Mouse (Mus musculus) T-helper 1 cell (primary cell): Measurements from ENCODE around the gene Slc25a40.

Experiments used
- in situ Hi-C: fragments of 300-600 bp; cut with MboI, MseI; formaldehyde crosslinking; loops from one replicate; pipeline ENCODE4 v1.15.1; 2025; ENCODE audit warnings: high pct_unique_total_duplicates

Slc25a40 gene

DNA sequence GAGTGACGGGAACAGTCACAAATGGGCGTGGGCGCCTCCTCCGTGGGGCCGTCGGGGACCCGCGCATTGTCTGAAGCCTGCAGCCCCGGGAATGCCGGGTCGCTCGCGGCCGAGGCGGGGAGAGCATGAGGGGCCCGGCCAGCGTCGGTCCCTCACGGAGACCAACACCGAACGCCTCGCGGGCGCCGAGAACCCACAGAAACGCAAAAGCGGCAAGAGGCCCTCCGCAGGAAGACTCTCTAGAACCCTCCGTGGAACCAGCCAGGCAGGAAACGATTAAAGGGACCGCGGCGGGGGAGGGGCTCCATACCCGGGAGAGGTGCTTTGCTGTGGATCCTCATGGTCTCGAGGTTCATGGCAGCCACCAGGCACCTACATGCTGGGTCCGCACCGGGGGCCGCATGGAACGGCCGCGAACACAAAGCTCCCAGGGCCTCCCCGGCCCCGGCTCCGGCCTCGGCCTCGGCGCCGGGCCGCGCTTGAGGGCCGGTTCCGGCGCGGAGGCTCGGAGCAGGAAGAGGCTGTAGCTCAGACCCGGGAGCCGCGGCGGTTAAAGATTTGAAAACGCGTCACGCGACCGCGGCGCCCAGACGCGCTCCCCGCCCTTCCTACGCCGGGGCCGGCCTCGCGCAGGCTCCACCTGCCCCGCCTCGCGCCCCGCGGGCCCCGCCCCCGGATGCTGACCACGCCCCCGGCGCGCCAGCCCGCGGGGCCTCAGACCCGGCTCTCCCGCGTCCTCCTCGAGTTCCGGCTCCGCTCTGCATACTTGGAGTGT lies at the start of gene Slc25a40, which contains the start of gene Dbf4:
Gene Slc25a40 (plus strand): TSS at position 694 of the 775 bp plus-strand sequence.
Gene Dbf4 (minus strand): TSS at position 560 of the 775 bp plus-strand sequence.
- in situ Hi-C loops: no loop called here

DNA sequence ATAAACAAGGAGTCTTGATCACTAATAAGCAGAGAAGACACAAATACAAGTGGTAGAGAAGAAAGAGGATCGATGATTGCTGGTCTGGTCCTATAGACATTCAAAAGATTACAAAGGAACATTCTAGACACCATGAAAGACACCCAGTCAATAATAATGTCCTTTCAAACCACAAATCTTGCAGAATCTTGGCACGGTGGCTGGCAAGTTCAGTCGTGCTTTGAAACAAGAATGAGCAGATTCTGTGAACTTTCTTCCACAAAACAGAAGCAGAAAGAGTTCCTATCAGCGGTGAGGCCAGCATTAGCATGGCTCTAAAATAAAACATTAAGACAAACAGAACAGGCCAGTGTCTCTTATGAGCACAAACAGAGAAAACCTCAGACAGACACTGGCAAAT lies 49.2 kb upstream of the Slc25a40 start:
- in situ Hi-C loops: no loop called here

DNA sequence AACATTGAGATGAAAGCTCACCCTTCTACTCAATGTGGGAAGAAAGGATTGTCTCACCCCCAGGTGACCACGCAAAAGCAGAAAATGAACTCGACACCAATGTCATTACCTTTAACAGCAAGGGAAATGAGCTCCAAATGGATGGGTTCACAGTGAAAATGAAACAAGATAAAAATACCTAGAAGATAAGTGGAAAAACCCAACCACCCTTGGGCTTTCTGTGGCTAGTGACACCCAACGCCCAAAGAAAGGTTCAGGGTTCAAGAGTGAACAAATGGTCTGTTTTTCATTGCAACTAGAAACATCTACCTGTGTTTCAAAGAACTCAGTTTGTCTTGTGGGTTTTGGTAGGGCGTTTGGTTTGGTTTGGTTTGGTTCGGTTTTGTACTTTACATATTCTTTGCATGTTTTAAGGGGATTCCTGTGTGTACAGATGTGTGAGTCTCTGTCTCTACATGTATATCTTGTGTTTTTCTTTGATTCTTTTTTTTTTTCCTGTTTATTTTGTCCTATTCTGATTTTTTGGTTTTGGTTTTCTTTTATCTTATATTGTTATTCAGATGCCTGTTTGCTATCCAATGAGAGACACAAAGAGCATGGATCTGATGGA lies 48.2 kb upstream of the Slc25a40 start:
- in situ Hi-C loops: no loop called here

DNA sequence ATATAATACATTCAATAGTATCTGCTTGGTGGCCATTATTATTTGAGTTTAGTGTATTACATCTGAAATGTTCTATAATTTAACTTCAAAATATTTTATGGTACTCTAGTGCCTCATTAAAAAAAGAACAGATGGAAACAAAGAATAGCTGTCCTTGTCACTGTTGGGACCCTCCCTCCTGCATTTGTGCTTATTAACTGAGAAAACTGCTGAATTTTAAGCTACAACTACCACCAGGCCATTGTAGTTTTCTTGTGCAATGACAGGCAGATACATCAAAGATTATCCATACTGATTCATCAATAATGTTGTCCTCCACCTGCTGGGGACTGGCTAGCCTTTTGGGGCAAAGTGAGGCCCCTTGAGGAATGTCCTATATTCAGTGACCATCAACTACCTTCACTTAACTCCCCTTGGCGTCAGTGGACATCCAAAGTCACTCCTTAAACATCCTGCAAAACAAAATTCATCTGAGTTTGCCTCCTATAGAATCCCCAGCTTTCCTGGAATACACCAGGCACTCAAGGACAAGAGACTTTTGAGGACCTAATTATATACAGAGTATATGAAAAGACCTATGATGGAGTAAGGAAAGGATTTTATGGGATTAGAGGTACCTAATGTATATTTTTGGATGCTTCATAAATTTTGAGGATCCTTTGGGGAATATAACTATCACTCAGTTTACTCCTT lies 28.6 kb upstream of the Slc25a40 start:
- in situ Hi-C loops: no loop called here

DNA sequence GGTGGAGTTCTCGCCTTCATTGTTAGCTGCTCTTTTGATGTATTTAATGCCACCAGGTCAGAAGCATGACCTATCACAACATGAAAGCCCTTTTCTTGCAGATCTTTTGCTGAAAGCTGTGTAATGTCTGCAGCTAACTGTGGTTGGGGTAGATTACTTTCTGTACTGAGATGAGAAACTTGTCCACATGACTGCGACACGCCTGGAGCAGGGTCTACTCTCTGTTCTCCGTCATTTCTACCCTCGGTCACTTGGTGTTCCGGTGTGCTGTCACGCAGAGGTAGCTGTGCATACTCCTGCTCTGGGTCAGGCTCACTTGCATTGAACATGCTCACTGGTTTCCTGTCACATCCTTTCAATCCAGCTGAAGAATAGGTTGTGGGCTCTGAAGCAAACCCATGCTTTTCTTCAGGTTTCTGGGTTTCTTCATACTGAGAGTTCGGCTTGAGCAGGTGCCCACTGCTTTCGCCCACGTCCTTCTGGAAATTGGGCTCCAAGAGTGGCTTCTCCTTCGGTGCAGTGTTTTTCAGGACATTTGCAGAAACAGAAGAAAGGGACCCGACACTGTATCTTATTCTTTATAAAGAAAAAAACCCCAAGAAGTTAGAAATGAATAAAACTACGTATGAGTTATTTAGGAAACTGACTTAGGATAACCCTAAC lies 24.9 kb upstream of the Slc25a40 start:
- in situ Hi-C loops: no loop called here

DNA sequence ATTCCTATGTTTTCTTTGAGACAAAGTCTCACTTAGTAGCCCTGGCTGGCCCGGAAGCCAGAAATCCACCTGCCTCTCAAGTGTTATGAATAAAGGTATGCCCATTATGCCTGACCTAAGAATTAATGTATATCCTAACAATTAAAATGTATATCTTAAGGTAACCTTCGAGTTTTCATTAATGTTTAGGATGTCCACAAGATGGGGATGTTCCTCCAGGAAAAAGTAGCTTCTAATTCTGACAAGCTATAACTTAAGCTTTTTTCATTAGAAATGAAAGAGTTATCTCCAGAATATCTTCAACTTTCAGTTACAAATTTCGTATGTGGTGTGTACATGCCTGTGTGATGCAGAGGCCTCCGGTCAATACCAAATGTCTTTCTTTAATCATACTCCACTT lies 13.9 kb upstream of the Slc25a40 start:
- in situ Hi-C loops: no loop called here

DNA sequence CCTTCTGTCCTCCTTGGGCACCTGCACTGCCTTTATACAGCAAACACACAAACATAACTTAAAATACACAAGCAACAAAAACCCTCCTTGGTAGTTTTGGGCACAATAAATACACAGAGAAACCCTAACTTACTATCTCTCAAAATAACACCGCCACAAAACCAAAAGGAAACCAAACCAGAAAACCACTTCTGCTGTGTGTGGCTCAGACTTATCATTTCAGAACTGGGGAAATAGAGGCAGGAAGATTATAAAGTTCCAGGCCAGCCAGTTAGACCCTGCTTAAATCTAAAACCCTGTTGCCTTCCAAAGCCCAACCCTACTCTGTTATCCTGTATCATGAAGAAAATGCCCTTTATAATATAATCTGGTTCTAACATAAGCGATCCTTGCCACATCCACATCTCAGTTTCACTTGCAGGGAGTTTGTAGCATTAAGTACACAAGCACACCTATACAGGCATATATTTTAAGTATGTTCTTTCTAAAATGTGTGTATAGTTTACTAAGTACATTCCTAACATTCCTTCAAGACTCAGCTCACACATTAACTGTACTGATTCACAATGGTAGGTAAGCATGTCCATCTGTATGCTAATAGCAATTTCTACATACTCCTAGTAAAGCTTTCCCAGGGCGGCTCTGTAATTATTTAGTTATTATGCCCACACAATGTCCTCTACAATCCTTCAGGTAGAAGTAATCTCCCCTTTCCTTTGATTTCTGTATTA lies 5.8 kb upstream of the Slc25a40 start:
- in situ Hi-C loops: no loop called here

DNA sequence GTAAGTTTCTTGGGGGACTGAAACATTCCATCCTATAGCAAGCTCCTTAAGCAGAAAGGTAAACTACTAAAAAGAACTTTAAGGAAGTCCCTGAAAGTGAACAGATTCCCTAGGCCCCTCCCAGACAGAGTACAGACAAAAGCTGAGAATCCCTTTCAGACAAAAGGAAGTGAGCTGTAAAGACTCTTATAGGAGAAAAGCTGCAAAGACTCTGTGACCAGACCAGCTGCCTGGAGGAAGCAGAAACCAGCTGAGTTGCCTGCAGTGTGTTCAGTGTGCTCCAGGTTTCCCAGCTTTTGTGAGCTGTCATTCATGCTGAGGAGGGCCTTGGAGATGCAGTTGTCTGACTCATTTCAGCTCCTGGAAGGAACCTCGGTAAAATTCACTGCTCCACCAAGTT lies 5.2 kb upstream of the Slc25a40 start:
- in situ Hi-C loops: no loop called here

DNA sequence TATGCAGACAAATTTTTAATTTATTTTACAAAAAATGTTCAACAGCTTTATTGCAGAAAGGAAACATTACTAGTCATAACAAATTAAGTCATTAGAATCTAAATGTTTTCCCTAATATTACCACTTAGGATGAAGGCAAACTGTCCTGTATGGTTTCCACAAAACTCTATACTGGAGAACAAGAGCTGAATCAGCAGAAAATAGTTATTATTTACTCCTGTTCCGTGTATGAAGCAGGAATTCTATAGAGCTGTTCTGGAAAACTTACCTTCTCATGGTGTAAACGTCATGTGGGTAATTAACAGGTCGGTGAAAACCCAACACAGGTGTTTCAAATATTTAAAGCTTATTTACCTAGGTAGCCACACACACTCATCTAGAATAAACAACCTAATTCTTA lies 1.2 kb upstream of the Slc25a40 start:
- in situ Hi-C loops: no loop called here

DNA sequence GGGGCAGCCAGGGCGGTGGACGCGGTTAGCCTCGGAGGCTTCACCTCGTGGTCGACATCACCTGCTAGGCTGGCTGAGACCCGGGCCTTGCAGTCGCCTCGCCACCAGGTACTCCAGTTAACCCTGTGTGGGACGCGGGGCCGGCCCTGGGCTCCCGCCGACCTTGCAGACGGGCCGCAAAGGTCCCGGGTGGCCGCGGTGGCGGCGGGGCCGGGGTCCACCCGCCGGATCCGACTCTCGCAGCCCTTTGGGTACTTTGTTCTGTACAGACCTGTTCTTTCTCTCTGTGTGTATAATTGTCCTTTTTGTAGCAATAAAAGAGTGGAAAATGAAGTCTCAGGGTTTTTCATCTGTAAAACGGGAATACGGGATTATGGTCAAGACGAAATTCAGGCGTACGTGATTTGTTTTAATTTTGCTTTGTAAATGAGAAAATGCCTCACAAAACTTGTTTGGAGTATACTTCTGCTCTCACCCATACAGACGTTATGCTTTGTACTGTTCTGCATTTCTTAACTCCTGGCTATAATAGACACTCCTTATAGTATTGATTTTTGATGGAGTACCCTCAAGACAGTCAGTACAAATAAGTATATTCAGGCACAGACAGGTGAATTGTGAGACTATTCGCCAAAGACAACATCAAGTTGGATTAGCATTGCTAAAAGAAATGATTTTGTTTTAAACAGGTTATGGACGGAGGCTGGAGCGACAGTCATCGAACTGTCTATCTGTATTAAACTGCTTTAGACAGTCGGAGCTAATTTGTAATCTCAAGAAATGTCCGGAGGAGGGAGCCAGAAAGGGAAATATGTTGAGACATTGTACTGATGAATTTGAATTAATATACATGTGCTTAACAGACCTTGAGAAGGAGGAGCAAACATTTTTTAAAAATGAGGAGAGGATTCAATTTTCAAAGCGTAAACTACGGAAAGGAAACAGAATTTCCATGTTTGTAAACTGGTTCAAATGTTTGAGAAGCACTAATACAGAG lies 580 bp downstream of the Slc25a40 start:
- in situ Hi-C loops: no loop called here

DNA sequence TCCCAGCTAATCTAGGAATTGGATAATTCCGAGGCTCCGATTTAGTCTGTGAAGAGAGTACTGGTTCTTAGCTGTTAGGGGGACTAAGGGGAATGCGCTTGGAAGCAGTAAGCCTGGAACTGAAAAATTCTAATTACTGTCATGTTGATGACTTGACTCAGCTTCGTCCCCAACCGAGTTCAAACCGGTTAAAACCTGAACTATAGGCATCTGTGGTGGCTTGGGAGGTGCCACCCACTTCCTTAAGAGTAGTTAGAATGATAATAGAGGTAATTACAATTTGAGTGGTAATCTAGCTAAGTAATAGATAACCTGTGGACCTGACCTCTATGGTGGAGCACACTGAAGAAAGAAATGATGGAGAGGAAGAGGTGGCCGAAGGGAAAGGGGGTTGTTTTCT lies 1.5 kb downstream of the Slc25a40 start:
- in situ Hi-C loops: no loop called here

DNA sequence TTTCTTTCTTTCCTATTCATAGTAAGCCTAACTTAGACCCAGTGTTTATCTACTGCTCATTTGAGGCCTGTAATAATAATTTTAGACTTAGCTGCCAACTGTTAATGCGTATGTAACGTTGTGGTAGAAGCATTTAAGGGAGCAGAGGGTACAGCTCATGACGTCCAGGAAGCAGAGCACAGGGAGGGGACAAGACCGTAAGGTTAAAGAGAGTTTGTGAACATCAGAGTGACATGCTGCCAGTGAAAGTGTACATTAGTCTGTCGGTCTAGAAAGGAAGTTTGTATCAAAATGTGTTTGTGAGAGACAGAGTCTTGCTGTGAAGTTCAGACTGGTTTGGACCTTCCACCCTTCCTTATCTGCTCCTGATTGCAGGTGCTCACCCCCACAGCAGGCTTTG lies 3.2 kb downstream of the Slc25a40 start:
- in situ Hi-C loops: no loop called here

DNA sequence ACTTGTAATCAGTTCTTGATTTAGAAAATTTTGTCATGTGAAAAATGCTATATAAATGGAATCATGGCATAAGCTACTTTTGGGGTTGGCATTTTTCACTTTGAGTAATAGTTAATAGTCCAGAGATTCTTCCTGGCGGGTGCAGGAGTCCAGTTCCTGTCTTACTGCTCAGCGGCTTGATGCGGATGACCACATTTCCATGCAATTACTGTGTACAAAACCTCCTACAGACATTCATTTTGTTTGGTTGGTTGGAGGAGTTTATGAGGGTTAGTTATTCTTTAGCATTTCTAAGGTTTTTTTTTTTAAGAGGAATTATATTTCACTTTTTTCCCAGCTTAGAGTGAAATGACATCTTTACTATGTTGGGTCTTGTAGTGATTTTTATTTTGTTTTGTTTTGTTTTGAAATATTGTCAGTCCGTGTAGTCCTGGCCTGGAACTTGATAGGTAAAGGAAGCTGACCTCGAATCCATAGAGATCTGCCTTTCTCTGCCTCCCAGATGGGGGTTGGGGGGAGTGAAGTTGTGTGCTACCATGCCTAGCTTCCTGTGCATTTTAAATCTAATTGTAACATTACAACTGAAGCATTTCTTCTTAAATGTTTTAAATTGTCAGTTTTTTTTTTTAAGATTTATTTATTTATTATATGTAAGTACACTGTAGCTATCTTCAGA lies 15.0 kb downstream of the Slc25a40 start:
- in situ Hi-C loops: no loop called here

DNA sequence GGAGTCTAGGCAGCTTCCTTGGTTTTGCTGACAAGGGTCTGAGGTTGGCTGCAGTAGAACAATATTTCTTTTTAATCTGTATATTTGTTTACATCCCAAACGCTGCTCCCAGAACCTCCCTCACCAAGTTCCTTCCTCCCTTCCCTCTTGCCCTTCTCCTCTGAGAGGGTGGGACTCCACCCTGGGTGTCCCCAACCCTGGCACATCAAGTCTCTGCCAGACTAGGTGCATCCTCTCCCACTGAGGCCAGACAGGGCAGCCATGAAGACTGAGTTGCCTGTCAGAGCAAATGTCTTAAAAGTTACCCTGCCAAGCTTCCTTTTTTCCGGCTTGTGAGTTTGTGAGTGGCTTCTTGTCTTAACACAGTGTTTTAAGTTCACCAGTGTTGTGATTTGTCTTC lies 16.4 kb downstream of the Slc25a40 start:
- in situ Hi-C loops: no loop called here

DNA sequence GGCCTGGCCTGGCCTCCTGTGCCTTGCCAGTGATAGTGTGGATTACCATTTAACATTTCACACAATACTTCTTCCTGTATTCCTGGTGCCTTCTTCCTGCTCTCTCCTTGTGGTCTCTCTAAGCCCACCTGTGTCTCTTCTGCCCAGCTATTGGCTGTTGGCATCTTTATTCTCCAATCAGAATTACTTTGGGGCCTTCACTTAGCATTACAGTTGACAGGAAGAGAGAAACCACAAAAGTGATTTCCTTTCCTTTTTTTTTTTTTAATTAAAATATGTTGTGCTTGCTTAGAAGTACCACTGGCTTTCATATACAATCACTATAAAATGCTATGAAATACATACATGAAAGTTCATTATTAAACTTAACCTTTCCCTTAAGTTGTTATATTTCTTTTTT lies 32.9 kb downstream of the Slc25a40 start:
- in situ Hi-C loops: no loop called here

DNA sequence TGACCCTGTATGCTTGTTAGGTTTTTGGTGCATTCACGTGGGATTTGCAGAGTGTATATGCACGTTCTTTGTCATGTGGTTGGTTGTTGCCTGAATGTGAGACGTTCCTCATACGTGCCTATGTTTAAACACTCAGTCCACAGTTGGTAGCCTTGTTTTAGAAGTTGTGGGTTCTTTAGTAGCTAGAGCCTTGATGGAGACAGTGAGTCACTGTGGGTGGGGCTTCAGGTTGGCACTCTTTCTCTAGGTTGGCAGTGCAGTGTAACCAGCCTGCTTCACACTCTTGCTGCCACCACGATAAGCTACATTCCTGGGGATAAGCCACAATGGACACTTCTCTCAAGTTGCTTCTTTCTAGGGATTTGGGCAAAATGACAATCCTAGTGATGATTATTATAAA lies 33.9 kb downstream of the Slc25a40 start:
- in situ Hi-C loops: no loop called here

DNA sequence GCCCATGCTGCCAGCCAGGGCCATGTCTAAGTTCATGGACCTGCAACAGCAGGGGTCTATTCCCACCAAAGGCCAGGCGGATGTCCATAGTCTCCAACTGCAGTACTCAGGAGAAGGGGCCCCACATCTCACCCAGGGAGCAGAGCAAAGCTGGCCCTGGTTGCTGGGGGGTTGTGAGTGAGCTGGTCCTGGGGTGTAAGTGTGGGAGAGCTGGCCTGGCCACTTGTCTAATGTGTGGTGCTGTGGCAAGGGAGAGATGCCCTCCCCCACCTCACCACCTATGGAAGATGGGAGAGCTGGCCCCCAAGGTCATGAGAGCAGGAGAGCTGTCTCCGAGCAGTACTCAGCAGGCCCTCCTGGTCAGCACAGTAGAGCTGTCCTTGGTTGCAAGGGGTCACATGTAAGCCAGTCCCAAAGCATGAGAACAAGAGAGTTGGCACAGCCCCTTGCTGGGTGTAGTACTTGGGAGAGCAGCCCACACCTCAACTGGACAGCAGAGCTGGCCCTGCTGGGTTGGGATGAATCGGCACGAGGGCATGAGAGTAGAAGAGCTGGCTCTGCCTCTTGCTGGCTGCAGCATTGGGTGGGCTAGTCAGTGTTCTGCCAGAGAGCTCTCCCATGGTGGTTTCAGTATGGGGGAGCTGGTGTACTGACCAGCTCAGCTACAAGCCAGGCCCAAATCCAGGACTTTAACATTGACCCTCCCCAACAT lies 65.5 kb downstream of the Slc25a40 start:
- in situ Hi-C loops: loop anchor here (5.0 kb wide), 1 partner anchor 344 kb away; no protein-coding TSS in a partner anchor

DNA sequence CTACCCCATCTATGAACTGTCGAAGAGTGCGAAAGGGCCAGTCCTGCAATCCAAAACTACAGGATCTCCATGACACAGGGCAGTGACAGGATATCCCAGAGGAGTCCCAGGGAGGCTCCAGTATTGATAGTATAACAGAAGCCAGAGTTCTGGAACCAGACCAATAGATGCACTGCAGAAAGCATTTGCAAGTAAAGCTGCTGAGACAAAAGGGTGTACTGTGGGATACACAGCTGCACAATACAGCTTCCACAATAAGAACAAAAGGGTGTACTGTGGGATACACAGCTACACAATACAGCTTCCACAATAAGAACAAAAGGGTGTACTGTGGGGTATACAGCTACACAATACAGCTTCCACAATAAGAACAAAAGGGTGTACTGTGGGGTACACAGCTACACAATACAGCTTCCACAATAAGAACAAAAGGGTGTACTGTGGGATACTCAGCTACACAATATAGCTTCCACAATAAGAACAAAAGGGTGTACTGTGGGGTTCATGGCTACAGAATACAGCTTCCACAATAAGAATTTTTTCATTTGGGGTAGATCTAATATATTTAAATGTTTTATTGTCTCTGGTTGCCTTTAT lies 66.1 kb downstream of the Slc25a40 start:
- in situ Hi-C loops: loop anchor here (5.0 kb wide), 1 partner anchor 344 kb away; no protein-coding TSS in a partner anchor
